Mouse (Mus musculus): ENCODE data around the gene Pmepa1.

The Pmepa1 gene

GRCm38 (mm10) chr2:173187182-173187855, 89.0 kb downstream of the Pmepa1 start:
- intact Hi-C loops (cut with DNase I) = loop anchor here (5.0 kb wide), 2 partner anchors 270 to 1715 kb away; no protein-coding TSS in a partner anchor

DNA sequence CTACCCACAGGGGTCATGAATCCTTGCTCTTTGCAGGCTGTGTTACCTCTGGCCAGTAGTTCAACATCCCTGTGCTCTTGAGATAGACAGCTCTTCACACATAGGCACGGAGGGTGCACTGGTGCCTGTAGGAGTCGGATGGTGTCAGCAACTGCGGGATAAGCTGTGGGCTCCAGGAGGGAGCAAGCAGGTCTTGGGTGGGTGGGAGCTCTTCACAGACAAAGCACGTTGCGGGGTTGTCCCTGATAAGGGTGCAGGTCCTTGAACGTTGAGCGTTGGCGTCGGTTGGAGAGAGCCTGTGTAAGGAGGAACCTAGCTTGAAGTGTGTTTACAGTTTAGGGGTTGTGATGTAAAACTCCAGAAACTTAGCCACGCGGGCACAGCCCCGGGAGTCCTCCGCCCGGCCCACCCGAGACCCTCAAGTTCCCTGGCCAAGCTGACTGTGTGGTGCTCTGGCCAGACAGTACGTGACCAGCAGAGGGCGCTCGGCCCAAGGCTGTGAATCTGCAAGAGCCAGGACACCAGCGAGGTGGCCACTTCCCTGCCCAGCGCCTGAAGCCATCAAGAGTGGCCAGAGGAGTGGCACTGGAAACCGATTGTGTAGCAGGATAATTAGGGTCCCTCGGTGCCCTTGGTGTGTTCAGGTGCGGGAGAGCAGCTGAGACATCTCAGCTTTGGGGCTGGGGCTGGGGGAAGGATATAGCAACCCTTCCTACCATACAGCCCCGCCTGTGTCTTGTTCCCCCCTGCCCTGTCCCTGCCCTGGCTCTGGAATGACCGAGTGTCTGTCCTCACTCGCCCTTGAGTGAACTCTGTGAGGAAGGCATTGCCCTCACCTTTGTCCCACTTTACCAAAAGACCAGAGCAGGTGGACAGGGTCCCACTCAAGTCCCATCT, 90.0 kb downstream of the Pmepa1 start:
- intact Hi-C loops (cut with DNase I) = loop anchor here (1.0 to 5.0 kb wide), 4 partner anchors 271 to 1716 kb away; no protein-coding TSS in a partner anchor

DNA sequence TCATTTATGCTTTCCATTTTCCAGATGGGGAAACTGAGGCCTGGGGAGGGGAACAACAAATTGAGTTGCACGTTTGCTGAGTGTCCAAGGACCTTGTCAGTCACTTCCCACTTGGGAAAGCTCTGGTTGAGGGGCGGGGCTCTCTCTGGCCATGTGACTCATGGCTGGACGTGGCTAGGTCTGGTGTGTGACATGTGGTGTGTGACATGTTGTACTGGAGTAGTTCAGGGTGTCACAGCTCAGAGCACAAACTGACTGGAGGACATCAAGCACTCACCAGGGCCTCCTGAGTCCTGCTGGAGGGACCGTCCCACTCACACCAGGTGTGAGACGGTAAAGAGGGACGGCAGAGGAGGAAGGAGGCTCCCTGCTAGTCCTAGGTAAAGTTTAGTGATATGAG, 91.1 kb downstream of the Pmepa1 start:
- intact Hi-C loops (cut with DNase I) = loop anchor here (5.0 kb wide), 2 partner anchors 272 to 1717 kb away; no protein-coding TSS in a partner anchor

DNA sequence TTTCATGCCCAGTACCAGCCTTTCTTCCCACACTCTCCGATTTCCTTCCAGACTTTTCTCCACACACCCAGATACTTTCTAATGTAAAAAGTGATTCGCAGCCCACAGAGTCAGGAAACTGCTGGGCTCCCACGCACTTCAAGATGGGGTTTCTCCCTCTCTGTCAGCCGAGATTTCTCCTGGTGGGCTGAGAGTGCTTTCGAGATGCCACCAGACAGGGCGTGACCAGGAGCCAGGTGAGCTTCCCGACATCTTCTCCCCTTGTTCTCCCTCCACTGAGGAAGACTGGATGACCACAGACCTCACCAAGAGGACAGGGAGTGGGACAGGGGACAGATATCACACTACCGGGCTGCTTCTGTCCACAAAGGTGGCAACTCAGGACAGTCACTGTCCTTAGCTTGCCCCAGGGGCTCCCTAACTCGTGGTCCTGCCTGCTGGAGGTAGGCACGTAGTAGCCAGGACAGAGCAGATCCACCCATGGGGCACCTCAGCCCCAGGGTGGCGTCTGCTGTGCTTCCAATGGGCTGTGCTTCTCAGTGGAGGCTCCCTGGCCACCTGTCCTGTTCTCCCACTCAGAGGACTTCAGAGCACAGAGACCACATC, 91.8 kb downstream of the Pmepa1 start:
- intact Hi-C loops (cut with DNase I) = loop anchor here (1.0 to 5.0 kb wide), 3 partner anchors 20 to 1718 kb away; no protein-coding TSS in a partner anchor

DNA sequence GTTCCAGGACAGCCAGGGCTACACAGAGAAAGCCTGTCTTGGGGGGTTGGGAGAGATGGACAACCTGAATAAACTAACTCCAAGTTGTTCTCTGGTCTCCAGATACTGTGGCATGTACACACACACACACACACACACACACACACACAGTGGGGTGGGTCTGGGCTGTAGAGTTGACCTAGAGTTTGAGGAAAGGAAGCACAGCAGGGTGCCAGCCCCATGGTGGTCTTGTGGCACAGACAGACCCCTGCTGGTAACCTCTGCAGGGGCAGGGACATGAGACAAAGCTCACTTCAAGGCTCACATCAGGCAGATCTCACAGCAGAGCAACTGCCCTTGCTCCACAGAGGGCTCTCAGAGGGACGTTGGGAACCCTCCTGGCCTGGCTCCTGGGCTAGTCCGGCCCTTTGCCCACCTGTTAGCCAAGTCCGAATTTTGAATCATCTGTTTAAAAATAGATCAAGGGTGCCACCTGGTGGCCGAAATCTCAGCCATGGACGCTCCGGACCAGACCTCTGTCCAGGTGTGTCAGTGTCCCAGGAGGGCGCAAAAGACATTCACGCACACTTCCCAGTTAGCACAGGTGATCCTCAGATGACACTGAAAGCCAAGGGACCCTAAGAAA, 92.4 kb downstream of the Pmepa1 start:
- intact Hi-C loops (cut with DNase I) = loop anchor here (1.0 kb wide), 2 partner anchors 20 to 76 kb away; no protein-coding TSS in a partner anchor

DNA sequence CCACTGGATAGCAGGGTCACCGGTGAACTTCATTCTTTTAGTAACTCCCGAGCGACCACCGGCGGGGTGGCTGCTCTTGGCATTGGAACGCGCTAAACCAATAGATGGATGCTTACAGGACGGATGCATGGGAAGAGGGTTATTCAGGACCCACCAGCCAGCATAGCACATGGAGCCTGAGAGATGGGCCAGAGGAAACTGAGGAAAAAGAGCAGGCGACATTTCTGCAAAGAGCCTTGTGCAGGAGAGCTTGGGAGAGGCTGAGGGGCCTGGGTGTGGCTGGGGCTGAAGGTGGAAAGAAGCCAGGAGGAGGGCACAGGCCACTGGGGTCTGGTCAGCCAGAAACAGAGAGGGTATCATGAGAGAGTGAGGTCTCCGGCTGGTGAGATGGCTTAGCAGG, 93.0 kb downstream of the Pmepa1 start:
- intact Hi-C loops (cut with DNase I) = loop anchor here (1.0 kb wide), 1 partner anchor 75 kb away; no protein-coding TSS in a partner anchor

- intact Hi-C loops (cut with DNase I) = loop anchor here (1.0 kb wide), 1 partner anchor 74 kb away; no protein-coding TSS in a partner anchor
Observed at GRCm38 (mm10) chr2:173182796-173183195, 93.5 kb downstream of the Pmepa1 start.

- intact Hi-C loops (cut with DNase I) = no loop called here
Observed at GRCm38 (mm10) chr2:173181901-173182300, 94.4 kb downstream of the Pmepa1 start.

DNA sequence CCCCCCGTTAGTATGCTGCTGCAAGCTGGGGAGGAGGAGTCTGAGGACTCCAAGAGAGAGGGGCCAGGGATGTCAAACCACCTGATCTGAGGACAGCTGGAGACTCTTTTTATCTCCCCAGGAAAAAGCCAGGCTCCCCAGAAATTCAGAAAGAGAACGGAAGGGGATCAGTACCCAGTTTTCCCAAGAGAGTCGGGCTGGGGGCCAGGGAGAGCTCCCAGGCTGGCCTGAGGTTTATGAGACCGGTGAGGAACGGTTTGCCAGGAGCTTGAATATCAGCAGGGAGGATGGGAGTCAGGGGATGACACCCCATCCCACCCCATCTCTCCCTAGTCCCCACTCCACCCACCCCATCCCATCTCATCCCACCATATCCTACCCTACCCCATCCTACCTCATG, 94.8 kb downstream of the Pmepa1 start:
- intact Hi-C loops (cut with DNase I) = no loop called here

- intact Hi-C loops (cut with DNase I) = no loop called here
Observed at GRCm38 (mm10) chr2:173180721-173181388, 95.5 kb downstream of the Pmepa1 start.

DNA sequence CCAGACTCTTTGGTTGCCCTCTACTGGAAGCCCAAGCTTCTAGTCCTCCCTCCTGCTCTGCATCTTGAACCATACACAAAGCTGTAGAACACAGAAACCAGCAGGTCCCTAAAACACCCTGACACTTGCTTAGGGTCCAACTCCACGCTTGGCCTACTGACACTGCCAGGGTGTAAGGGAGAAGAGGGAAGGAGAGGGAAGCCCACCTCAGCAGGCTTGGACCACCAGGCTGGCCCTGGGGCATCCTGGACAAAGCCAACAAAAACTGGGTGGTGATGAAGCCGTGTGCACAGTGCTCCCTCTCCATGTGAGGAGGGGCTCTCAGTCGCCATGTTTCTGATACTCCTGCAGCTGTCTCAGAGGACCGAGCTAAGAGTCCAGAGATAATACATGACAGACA, 96.3 kb downstream of the Pmepa1 start:
- intact Hi-C loops (cut with DNase I) = no loop called here

DNA sequence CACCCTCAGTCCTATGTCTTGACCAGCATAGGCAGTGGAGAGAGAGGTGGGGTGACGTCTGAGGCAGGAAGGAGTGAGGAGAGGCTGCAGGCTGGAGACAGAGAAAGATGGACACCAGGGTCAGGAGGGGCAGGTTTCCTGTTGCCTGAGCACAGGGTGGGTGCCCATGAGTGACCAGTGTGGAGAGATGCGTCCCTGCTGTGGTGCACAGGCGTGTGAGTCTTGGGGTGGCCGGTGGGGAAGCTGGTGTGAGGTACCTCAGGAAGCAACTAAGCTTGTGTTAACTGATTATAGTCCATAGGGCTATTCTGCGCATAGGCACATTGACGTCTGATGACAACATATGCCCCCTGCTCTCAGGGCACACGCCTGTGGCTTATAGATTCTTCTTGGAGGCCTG, 97.3 kb downstream of the Pmepa1 start:
- intact Hi-C loops (cut with DNase I) = no loop called here

- intact Hi-C loops (cut with DNase I) = no loop called here
Observed at GRCm38 (mm10) chr2:173177951-173178350, 98.4 kb downstream of the Pmepa1 start.

- intact Hi-C loops (cut with DNase I) = no loop called here
Observed at GRCm38 (mm10) chr2:173177481-173177880, 98.9 kb downstream of the Pmepa1 start.

DNA sequence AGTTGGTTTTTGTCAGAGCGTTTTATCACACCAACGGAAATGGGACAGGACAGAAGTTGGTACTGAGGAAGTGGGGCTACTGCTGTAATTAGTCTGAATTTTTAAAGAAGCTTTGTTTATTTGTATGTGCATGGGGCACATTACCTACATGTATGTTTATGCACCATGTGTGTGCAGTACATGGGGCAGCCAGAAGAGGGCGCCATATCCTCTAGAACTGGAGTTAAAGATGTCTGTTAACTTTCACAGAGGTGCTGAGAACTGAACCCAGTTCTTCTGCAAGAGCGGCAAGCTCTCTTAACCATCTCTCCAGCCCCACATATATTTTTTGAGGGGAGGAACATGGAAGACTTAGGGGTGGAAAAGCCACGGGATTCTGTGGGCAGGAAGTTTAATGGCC, 100.6 kb downstream of the Pmepa1 start:
- intact Hi-C loops (cut with DNase I) = no loop called here

DNA sequence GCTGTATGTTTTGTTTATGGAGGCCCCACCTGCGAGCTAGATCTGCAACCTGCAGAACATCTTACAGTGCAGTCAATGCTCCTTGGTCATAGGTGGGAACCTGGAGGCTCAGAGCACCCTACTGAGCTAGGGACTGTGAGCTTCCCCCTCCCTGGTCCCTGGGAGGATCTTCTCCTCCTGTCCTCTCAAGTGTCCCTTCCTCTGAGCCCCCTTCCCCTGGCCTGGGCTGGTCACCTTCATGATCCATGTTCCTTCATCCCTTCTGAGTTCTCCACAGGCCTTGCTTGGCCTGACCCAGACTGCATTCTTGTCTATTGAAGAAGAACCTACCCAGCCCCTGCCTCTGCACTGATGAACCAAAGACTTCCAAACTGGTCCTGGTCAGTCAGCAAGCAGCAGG, 101.8 kb downstream of the Pmepa1 start:
- intact Hi-C loops (cut with DNase I) = no loop called here
